Mouse (Mus musculus): ENCODE measurements around the gene Tbc1d10c.

The Tbc1d10c gene

GRCm38 (mm10) chr19:4162646-4163542 is 28.2 kb downstream of the Tbc1d10c start, which contains the start of gene Rps6kb2:
Gene Rps6kb2 (minus strand): TSS chr19:4163354.
- peak; percentile 90 to 94 for DNase-seq (ENCODE audit: low spot score in 2 of 2)

GRCm38 (mm10) chr19:4159049-4159448 is 32.0 kb downstream of the Tbc1d10c start:
- DNase-seq (ENCODE audit: low spot score in 2 of 2), result no peak

DNA sequence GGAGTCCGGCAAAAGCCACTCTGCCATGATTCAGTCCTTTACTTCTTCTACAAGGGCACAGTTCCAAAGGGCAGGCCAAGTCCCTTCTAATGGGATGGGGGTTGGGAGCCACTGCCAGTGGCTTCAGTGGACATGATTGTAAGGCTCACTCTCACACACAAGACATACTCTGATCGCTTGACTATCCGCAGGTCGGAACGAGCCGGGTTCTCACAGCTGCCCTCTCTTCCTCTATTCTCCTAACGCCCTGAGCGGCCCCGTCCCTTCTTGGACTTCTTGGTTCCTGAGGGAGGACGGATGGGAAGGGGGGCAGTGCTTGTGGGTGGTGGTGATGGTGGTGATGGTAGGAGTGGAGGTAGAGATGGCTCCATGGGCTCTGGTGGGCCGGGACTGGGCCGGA is 34.3 kb downstream of the Tbc1d10c start:
- no peak for DNase-seq (ENCODE audit: low spot score in 2 of 2)

DNA sequence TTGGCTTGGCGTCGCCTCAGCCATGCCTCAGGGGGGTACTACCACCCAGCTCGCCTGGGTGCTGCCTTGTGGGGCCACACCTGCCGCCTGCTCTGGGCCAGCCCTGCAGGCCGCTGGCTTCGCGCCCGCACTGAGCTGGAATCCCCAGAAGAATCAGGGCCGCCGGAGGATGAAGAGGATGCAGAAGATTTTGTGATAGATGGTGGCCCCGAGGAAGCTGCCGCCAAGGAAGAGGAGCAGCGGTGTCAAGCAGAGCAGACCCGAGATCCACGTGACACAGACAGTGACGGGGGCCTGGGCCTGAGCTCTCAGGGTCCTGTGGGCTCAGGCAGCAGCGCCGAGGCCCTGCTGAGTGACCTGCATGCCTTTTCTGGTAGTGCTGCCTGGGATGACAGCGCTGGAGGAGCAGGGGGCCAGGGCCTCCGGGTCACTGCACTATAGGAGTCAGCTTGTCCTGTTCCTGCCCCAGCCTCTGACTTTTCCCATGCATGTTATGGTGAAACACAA is 35.0 kb downstream of the Tbc1d10c start:
- DNase-seq (ENCODE audit: low spot score in 2 of 2), result no peak

DNA sequence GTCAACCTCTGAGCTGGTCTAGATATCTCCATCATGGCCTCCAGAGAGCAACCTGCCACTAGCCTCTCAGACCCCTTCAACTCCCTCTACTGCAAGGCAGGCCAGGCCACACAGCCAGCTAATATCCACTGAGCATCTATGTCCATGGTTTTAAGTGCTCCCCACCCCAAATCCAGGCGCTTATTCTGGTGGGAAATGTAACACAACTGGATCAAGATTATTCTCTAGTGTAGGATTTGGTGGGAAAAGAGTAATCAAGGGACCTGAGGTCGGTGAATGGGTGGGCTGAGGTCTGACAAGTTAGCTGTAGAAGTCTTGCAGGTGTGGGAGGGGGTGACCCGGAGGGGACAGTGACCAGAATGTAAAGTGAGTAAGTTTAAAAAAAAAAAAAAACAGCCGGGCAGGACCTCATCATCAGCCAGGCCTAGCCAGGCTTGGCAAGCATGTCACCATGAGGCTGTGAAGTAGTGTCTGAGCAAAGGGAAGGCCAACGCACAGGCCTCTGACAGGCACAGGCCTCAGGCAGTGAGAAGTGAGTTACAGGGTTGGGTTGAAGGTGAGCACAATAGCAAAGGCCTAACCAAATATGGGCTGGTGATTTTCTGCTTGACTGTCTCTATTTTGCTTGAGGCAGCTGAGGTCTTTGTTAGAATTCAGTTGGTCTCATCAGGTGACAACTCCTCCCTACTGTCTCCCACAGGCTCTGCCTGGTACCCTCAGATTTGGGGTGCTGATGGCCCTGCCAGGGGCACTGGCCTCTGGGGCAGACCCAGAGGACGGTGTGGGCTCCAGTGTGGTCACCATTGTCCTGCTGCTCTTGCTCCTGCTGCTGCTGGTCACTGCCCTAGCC is 35.6 kb downstream of the Tbc1d10c start:
- peak in 1 of 2 experiments; percentile 54 for DNase-seq (ENCODE audit: low spot score in 2 of 2)

- peak; percentile 60 to 61 for DNase-seq (ENCODE audit: low spot score in 2 of 2)
Measured at GRCm38 (mm10) chr19:4154437-4155222, 36.5 kb downstream of the Tbc1d10c start.

- no peak for DNase-seq (ENCODE audit: low spot score in 2 of 2)
Measured at GRCm38 (mm10) chr19:4153232-4153654, 37.8 kb downstream of the Tbc1d10c start, which contains the start of gene Ptprcap. Gene Ptprcap (plus strand): TSS chr19:4153604.

GRCm38 (mm10) chr19:4152445-4153231 is 38.4 kb downstream of the Tbc1d10c start:
- DNase-seq (ENCODE audit: low spot score in 2 of 2), result no peak

DNA sequence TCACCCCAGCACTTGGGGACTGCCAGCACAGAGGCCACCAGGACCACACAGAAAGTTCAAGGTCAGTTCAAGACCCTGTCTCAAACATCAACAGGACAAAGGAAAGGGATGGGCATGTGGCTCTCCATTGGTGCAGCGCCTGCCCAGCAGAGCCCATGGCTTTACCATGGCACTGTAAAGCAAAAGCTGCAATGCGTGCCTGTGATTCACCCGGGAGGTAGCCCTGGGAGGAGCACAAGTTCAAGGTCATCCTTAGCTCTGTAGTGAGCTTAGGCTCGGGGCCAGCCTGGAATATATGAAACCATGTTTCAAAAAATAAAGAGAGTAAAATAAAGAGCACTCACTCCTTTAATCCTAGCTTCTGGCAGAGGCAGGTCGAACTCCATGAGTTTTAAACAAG is 39.2 kb downstream of the Tbc1d10c start:
- DNase-seq (ENCODE audit: low spot score in 2 of 2), result no peak

DNA sequence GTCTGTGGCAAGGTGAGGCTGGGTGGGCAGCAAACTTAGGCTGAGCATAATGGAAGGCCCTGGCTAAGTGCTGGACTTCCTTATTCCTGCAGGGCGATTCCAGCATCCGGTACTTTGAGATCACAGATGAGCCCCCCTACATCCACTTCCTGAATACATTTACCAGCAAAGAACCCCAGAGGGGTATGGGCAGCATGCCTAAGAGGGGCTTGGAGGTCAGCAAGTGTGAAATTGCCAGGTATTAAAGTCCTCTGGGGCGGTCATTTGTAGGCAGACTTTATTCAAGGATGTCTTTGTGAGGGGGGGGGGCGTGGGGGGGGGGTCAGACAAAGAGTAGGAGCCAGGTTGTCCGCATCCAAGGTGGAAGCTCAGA is 39.6 kb downstream of the Tbc1d10c start:
- DNase-seq (ENCODE audit: low spot score in 2 of 2), result no peak

DNA sequence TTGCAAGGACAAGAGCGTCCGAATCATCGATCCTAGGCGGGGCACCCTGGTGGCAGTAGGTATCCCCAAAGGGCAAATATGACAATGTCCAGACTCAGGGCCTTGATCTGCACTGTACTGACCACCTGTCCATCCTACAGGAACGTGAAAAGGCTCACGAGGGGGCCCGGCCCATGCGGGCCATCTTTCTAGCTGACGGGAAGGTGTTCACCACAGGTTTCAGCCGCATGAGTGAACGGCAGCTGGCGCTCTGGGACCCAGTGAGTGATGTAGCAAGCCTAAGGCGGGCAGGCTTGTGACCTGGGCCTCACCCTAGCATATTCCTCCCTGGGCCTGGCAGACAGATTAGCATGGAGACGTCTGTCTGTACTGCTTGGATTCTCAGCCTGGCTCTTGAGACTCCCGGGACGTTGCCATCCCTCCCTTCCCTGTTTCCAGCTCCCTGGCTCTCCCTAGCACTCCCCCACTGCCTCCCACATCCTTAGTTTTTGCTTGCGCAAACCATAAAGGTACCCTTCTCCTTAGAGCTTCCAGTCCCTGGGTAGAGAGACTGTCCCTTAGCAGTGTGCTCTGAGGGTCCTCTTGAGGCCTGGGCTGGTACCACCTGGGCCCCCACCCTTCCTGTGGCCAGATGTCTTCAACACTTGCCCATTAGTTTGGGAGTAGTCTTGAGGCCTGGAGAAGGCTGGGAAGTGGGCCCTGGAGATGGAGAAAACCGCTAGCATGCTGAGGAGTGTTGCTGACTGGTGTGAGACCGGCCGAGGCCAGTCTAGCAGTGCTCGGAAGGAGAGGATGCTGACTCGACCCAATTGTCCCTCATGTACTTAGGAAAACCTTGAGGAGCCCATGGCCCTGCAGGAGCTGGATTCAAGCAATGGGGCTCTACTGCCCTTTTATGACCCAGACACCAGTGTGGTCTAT is 40.3 kb downstream of the Tbc1d10c start:
- DNase-seq (ENCODE audit: low spot score in 2 of 2), result no peak

DNA sequence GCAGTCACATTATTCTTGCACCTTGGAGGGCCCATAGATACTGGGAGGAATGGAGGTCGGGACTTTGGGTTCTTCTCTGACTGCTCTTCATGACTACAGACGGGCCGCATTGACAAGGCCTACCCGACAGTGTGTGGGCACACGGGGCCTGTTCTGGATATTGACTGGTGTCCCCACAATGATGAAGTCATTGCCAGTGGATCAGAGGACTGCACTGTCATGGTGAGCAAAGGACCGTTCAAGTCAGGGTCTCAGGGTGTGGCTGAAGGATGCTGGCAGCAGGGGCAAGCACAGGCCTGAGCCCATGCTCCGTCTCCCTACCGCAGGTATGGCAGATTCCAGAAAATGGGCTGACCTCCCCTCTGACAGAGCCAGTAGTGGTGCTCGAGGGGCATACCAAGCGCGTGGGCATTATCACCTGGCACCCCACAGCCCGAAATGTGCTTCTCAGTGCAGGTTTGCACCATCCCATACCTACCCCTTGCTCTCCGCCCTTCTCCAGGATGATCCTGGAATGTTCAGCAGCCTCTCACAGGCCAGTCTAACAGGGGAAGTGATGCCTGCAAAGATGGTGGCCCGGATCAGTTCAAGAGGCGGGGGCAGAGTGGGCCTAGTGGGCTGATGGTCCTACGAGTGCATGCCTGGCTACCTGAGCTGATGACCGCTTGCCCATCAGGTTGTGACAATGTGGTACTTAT is 41.2 kb downstream of the Tbc1d10c start:
- DNase-seq (ENCODE audit: low spot score in 2 of 2), result no peak

DNA sequence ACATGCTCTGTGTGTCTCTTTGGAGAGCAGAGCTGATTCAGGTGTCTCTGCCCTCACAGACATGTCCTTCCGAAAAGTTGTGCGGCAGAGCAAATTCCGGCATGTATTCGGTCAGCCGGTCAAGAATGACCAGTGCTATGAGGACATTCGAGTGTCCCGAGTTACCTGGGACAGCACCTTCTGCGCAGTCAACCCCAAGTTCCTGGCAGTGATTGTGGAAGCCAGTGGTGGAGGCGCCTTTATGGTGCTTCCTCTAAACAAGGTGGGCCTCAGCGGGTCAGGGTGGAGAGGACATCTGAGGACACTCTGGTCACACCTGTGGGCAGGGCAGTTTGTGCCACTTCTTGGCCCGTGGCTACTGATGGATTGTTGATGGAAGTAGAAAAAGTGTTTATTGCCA is 41.8 kb downstream of the Tbc1d10c start:
- no peak for DNase-seq (ENCODE audit: low spot score in 2 of 2)

GRCm38 (mm10) chr19:4148819-4149218 is 42.3 kb downstream of the Tbc1d10c start:
- DNase-seq (ENCODE audit: low spot score in 2 of 2), result no peak

- DNase-seq (ENCODE audit: low spot score in 2 of 2), result peak; percentile 81 to 89
Measured at GRCm38 (mm10) chr19:4148491-4148806, 42.6 kb downstream of the Tbc1d10c start, which contains the start of gene Coro1b. Gene Coro1b (plus strand): TSS chr19:4148619.

DNA sequence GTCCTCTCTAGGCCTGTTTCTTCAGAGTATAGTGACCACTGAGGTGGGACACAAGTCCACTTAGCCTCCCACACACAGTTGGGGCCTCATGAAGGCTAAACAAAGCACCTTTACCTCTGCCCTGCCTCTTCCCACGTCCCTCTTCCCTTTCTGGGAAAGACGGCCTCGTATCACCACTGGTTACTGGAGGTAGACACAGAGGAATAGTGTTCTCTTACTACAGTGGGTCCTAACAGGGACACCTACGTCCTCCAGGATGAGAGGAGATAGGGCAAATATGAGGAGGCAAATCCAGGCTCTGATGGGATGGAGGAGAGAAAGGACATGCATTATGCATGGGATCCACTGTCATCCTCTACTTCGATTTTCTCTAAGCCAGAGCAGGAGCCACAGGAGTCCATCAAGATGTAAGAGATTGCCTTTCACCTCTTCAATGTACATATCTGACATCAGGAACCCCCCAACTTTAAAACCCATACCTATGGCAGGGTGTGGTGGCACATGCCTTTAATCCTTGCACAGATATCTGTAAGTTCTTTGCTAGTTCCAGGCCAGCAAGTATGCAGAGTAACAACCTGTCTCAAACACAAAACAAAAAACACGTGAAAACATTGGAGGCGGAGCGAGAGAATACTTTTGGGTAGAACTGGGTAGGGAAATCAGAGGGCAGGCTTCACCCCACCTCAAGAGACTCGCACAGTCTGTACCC is 43.1 kb downstream of the Tbc1d10c start:
- no peak for DNase-seq (ENCODE audit: low spot score in 2 of 2)

DNA sequence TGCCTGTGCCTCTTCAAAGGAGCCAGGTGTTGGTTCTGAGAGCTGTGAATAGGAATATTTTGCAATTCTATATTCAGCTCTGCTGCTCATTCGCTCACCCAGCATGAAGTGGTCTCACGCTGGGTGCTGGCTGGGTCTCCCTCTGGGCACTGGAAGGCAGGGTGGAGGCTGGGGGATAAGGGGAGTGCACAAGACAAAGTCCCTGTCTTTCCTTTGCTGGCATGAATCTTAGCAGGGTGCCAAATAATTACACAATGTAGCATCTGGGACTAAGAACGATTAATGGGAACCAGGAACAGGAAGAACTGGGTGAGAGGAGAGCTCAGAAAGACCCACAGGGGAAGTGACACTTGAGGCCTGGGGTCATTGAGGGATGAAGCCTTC is 44.1 kb downstream of the Tbc1d10c start:
- no peak for DNase-seq (ENCODE audit: low spot score in 2 of 2)

DNA sequence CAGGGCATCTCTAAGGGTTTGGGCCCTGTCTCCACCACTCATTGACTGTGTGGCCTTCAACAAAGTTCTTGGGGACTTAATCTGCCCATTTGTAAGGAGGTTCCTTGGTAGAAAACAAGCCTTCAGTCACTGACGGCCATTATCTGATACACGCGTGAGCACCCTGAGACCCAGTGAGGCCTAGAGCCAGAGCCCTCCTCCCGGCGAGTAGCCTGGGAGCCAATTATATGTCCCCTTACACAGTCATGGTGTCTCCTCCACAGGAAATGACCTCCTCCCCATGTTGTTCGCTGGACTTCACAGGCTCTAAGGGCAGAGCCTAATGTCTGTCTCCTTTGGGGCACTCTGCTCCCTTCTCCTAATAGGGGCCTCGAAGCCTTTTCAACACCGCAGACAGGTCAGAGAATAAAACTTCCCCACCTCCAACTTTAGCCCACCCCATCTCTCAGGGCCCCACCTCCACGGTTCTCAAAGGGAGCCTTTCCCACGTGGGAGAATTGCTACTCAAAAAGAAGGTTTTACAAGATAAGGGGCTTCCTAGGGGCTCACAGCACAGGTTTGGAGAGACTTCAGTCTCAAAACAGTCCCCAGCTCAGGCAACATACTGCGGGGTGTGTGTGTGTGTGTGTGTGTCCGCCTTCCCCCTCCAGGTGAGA is 44.6 kb downstream of the Tbc1d10c start:
- DNase-seq (ENCODE audit: low spot score in 2 of 2), result no peak

All from natural killer cell, adult 2 months (primary cell).